Mouse (Mus musculus) testis, adult 2 months (tissue): ENCODE data around the gene Cotl1. TPM values are rescaled to one million over a fixed set of nuclear protein-coding genes. Genes with fewer than 3 reads are reported as not detected.

ENCODE experiments used
- H3K27ac ChIP-seq: fragments of 200-500 bp; 2 replicates; pipeline ENCODE4 v1.5.1; 2012; ENCODE audit warnings: low read depth, low read length; ENCODE audit not compliant: control insufficient read depth, insufficient read depth
- H3K27me3 ChIP-seq: fragments of 200-500 bp; 2 replicates; pipeline ENCODE4 v1.6.1; 2012; ENCODE audit warnings: mild to moderate bottlenecking, low read length, moderate library complexity; ENCODE audit not compliant: control insufficient read depth, insufficient read depth
- H3K36me3 ChIP-seq: fragments of 200-500 bp; 2 replicates; pipeline ENCODE4 v1.6.1; 2012; ENCODE audit warnings: mild to moderate bottlenecking, low read length; ENCODE audit not compliant: control insufficient read depth, insufficient read depth
- H3K4me1 ChIP-seq: fragments of 200-500 bp; 2 replicates; pipeline ENCODE4 v1.6.1; 2012; ENCODE audit warnings: low read length; ENCODE audit not compliant: control insufficient read depth, insufficient read depth
- H3K4me3 ChIP-seq: fragments of 200-500 bp; 2 replicates; pipeline ENCODE4 v1.5.1; 2012; ENCODE audit warnings: low read depth, mild to moderate bottlenecking, low read length, moderate library complexity, mixed read lengths; ENCODE audit not compliant: control insufficient read depth
- CTCF ChIP-seq: fragments of 200-500 bp; IDR thresholded peaks from 2 replicates; pipeline ENCODE4 v1.5.1; 2012; ENCODE audit warnings: low read depth, mild to moderate bottlenecking, inconsistent platforms, low read length, moderate library complexity; ENCODE audit not compliant: control insufficient read depth, insufficient read depth, insufficient replicate concordance
- POLR2A ChIP-seq: fragments of 200-500 bp; IDR thresholded peaks from 2 replicates; pipeline ENCODE4 v1.6.1; 2012; ENCODE audit warnings: low read depth, mild to moderate bottlenecking, inconsistent platforms, low read length, moderate library complexity; ENCODE audit not compliant: control insufficient read depth
- polyA plus RNA-seq: library from polyadenylated mRNA; depleted of rRNA; stranded (reverse); fragments of >200 nt; gene quantifications from 2 replicates; pipeline ENCODE4 v1.2.3, GENCODE M21; 2012

Gene Cotl1
- polyA plus RNA-seq, 1 experiment = 20.0 TPM

DNA sequence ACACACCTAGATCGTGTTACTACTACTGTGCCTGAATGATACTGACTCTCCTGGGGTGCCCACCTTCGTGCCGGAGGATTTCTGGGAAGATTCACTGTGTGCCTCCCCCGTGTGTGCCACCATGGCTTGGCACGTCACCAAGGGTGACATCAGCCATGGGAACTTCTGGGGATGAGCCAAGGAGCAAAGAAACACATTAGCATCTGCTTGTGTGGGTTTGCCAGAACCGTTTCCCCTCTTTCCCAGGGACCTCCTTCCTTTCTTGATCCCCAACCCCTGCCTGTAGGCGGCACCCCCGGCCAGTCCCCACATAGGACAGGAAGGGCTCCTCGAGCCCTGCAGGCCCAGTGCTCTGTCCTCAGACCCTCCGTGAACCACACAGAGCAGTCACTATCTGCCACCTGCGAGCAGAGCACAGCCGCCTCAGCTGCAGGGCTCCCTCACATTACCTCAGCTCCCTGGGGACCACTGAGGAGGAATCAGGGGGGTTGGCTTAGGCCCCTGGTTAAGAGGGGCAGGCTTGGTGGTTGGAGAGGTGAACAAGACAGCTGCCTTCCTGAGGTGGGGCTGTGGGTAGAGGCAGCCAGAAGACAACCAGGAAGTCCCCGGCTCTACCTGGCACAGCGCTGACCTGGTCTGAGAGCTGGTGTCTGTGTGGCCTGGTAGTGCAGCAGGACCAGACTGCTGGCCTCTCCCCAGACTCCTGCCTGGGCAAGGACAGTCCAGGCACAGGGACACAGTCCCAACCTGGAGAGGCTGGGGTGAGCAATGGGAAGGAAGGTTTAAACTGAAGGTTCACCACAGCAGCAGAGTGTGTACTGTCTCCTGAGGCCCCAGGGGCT, 33.7 kb downstream of the Cotl1 start:
- Histone ChIP-seq H3K36me3 (no peaks in the 10 kb centered on the region), H3K27me3 (no peaks in the 10 kb centered on the region), H3K27ac (no peak overlapping the region), H3K4me3 (no peak overlapping the region), H3K4me1 (no peaks in the 10 kb centered on the region; the same call in 1 of the 2 replicates)
- TF ChIP-seq POLR2A = no peak
- TF ChIP-seq CTCF = no peak

DNA sequence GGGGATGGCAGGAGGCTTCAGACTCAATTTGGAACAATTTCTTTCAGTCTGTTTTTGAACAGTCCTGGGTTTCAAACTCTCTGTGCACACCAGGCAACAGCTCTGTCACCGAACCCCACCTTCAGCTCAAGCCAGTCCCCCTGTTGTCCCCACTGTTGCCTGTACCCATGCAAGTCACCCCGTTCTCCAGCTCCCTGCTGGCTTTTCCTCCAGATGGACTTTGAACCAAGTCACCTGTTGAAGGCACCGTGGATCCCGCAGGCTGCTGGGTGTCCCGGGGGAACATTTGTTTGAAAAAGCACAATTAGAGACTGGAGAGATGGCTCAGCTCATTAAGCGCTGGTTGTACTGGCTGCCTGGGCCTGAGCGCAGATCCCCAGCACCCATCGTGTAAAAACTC, 35.1 kb downstream of the Cotl1 start:
- peaks cover 2% of the 10 kb centered on the region for H3K4me1 ChIP-seq
- H3K36me3 ChIP-seq = no peaks in the 10 kb centered on the region
- no peak for TF ChIP-seq POLR2A
- TF ChIP-seq CTCF = no peak
- H3K27me3 ChIP-seq = no peaks in the 10 kb centered on the region
- H3K4me3 ChIP-seq = no peak overlapping the region
- no peak overlapping the region for H3K27ac ChIP-seq

DNA sequence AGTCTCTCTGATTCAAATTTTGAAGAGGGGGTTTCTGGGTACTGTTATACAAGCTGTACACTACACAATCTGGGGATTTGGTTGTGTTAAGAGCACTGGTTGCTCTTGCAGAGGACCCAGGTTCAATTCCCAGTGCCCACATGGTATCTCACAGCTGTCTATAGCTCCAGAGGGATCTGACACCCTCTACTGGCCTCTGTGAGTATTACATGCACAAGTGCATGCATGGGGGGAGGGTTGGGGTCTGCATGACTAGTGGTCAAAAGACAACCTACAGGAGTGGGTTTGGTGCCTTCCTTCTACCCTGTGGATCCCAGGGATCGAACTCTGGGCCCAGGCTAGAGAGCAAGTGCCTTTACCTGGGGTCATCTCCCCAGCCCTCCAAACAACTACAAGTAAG, 37.8 kb downstream of the Cotl1 start:
- Histone ChIP-seq H3K4me3 (no peak overlapping the region), H3K27me3 (no peaks in the 10 kb centered on the region), H3K4me1 (peaks cover 18% of the 10 kb centered on the region), H3K36me3 (no peaks in the 10 kb centered on the region), H3K27ac (no peak overlapping the region)
- TF ChIP-seq POLR2A (no peak), CTCF (peak; percentile 60; the same call in 1 of the 2 replicates)

DNA sequence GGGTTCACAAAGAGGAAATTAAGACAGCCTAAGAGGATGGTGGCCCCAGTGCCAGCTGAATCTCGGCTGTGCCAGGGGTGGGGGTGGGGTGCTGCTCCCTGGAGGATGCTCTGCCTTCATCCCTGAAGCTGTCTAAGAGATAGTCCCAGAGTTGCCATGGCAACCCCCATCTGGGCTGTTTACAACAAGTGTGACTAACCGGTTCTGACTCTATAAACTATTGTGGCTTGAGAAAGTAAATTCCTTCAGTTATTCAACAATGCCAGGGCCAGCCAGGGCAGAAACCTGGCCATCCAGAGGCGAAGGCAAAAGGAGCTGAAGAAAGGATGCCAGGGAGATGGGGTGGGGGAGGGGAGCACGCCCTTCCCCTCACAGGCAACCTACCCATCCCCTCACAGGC, 39.2 kb downstream of the Cotl1 start:
- no peaks in the 10 kb centered on the region for H3K27me3 ChIP-seq
- no peak for TF ChIP-seq POLR2A
- TF ChIP-seq CTCF = no peak
- H3K4me3 ChIP-seq = no peak overlapping the region
- H3K36me3 ChIP-seq = no peaks in the 10 kb centered on the region
- H3K4me1 ChIP-seq = peaks cover 21% of the 10 kb centered on the region
- no peak overlapping the region for H3K27ac ChIP-seq

DNA sequence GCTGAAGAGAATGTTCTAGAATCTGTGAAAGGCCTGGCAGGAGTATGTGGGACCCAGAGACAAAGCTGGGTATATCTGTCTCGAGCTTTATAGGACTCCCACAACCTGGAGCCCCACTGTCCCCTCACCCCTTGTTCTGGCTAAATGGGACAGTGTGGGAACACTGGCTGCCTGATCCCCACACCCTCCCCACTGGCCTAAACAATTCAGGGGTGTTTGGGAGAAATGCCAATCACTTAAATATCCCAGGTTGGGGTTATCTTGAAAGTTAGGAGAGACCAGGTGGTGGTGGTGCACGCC, 41.4 kb downstream of the Cotl1 start:
- Histone ChIP-seq H3K27me3 (no peaks in the 10 kb centered on the region), H3K36me3 (no peaks in the 10 kb centered on the region), H3K4me1 (peaks cover 25% of the 10 kb centered on the region), H3K27ac (no peak overlapping the region), H3K4me3 (peak overlapping the region; percentile 53)
- TF ChIP-seq CTCF = no peak
- TF ChIP-seq POLR2A = no peak

DNA sequence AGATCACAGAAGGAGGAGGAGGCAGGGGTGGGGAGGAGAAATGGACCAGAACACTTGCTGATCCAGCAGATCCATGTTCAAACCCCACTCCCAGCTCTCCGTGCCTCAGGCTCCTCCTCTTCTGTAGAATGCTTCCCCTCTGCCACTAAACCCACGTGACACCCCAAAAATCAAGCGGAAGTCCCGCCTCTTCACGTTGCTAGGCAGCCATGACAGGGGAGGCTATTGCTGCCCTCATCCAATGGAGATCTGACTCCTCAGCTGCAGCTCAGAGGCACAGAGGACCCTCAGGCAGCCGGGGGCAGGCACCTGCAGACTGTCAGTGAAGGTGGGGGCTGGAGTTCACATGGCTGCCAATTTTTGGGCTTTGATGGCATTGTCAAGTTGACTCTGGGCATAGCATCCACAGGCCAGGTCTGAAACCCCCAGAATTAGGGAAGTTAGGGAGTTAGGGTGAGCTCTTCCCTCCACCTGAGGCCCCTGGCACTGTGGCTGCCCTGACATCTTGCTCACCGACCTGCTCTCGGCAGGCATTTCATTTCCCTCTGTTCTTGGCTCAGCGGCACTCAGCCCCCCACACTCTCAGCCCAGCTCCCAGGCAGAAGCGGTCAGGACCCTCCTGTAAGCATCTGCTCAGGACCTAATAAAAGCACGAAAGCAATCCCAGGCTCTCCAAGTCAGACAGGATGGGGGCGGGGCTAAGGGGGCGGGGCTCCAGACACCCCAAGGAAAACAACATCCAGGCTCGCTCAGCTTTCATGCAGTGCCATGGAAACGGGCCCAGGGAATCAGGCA, 42.0 kb downstream of the Cotl1 start:
- Histone ChIP-seq H3K4me1 (peaks cover 25% of the 10 kb centered on the region), H3K27ac (no peak overlapping the region), H3K27me3 (no peaks in the 10 kb centered on the region), H3K36me3 (no peaks in the 10 kb centered on the region), H3K4me3 (peak overlapping the region; percentile 70)
- TF ChIP-seq POLR2A (0 out of 2 replicates have a peak, but pooled peaks have one; percentile 6), CTCF (no peak)

DNA sequence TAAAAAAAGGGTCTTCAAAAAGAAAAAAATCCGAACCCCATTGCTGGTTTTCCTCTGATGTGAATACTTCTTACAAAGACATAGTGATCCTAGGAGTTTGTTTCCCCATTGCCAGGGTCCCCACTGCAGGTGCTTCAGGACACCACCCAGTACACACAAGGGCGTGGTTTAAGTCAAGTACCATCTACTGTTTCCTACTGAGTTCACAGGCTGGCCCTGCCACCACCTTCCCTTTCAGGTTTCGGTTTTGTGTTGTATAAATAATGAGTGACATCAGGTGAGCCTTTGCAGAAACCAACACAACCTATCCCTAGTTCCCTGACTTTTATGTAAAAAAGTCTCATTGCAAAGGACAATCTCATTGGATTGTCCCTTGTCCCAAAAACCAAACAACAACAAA, 44.7 kb downstream of the Cotl1 start:
- Histone ChIP-seq H3K27me3 (no peaks in the 10 kb centered on the region), H3K4me1 (peaks cover 37% of the 10 kb centered on the region), H3K36me3 (no peaks in the 10 kb centered on the region), H3K27ac (no peak overlapping the region), H3K4me3 (no peak overlapping the region)
- TF ChIP-seq CTCF = no peak
- TF ChIP-seq POLR2A = no peak
